Comparison of ENCODE assay signal across 23 mouse cellular contexts in genomic region chr10:44340928-44341327, GRCm38 (mm10).
A peak's percentile ranks its signal among the peaks of the same experiment; 100 is the strongest.
DNase-seq lines count a peak whose midpoint lies in the region; ATAC-seq and TF ChIP-seq lines count a peak whose summit lies in the region.
"Had no signal": no experiment of that assay in that cellular context is flagged by ENCODE, and none has a peak within 500 bp of the region (broad histone marks: within the 10 kb centered on the region; RNA-seq: fewer than 3 reads in every experiment).

No protein-coding gene starts in this region.

- H3K4me1 ChIP-seq in forebrain, postnatal 0 days (ENCODE audit: insufficient read depth): no peaks in the 10 kb centered on the region
- peaks cover 2% of the 10 kb centered on the region; the same call in 1 of the 2 replicates for H3K4me1 ChIP-seq in forebrain, embryonic 15.5 days
- H3K4me1 ChIP-seq in hindbrain, embryonic 14.5 days (replicated peaks; ENCODE audit: control insufficient read depth, insufficient read depth, low read length): no peaks in the 10 kb centered on the region
- H3K4me1 ChIP-seq in hindbrain, postnatal 0 days (ENCODE audit: insufficient read depth, low read length): no peaks in the 10 kb centered on the region
- H3K4me1 ChIP-seq in midbrain, embryonic 14.5 days (ENCODE audit: control insufficient read depth, insufficient read depth, low read length): peaks cover 8% of the 10 kb centered on the region; the same call in 1 of the 2 replicates
- H3K4me1 ChIP-seq in midbrain, postnatal 0 days (ENCODE audit: insufficient read depth, low read length): no peaks in the 10 kb centered on the region
- H3K4me1 ChIP-seq: embryonic facial prominence, embryonic 15.5 days; intestine, embryonic 15.5 days had no signal

- WGBS in forebrain, postnatal 0 days: 45% methylated on average over 4 of the region's 4 CpGs
- WGBS in forebrain, embryonic 15.5 days: 50% methylated on average over 4 of the region's 4 CpGs
- WGBS in hindbrain, embryonic 14.5 days: 46% methylated on average over 4 of the region's 4 CpGs
- WGBS in hindbrain, postnatal 0 days: 51% methylated on average over 4 of the region's 4 CpGs
- 50% methylated on average over 4 of the region's 4 CpGs for WGBS in midbrain, embryonic 14.5 days
- 53% methylated on average over 4 of the region's 4 CpGs for WGBS in midbrain, postnatal 0 days

- H3K9me3 ChIP-seq in forebrain, postnatal 0 days (ENCODE audit: low read length): no peaks in the 10 kb centered on the region
- H3K9me3 ChIP-seq in forebrain, embryonic 15.5 days: no peaks in the 10 kb centered on the region
- H3K9me3 ChIP-seq in hindbrain, embryonic 14.5 days (ENCODE audit: control insufficient read depth, low read length): no peaks in the 10 kb centered on the region
- H3K9me3 ChIP-seq in hindbrain, postnatal 0 days (ENCODE audit: low read length): no peaks in the 10 kb centered on the region
- H3K9me3 ChIP-seq in midbrain, embryonic 14.5 days (ENCODE audit: control insufficient read depth, low read length): no peaks in the 10 kb centered on the region
- no peaks in the 10 kb centered on the region for H3K9me3 ChIP-seq in midbrain, postnatal 0 days (ENCODE audit: low read length)
- H3K9me3 ChIP-seq: embryonic facial prominence, embryonic 12.5 days; embryonic facial prominence, embryonic 15.5 days; hindbrain, embryonic 12.5 days; intestine, embryonic 15.5 days had no signal

- TF ChIP-seq CTCF in forebrain, postnatal 0 days (IDR thresholded peaks at IDR 0.05; ENCODE audit: low read depth): no peak
- TF ChIP-seq CTCF in hindbrain, postnatal 0 days (IDR thresholded peaks at IDR 0.05; ENCODE audit: low read depth): no peak
- TF ChIP-seq CTCF in midbrain, postnatal 0 days (IDR thresholded peaks at IDR 0.05): no peak

- H3K4me2 ChIP-seq in forebrain, postnatal 0 days (ENCODE audit: low read depth): no peak overlapping the region
- no peak overlapping the region for H3K4me2 ChIP-seq in forebrain, embryonic 15.5 days (replicated peaks)
- no peak overlapping the region for H3K4me2 ChIP-seq in hindbrain, embryonic 14.5 days (replicated peaks)
- H3K4me2 ChIP-seq in hindbrain, postnatal 0 days (ENCODE audit: low read depth, low read length): no peak overlapping the region
- H3K4me2 ChIP-seq in midbrain, embryonic 14.5 days (ENCODE audit: low read length): no peak overlapping the region
- no peak overlapping the region for H3K4me2 ChIP-seq in midbrain, postnatal 0 days (ENCODE audit: low read depth, low read length, poor library complexity, severe bottlenecking)
- H3K4me2 ChIP-seq: embryonic facial prominence, embryonic 12.5 days; embryonic facial prominence, embryonic 15.5 days; heart, embryonic 11.5 days; hindbrain, embryonic 12.5 days; intestine, embryonic 15.5 days had no signal

- no peak overlapping the region for H3K9ac ChIP-seq in forebrain, postnatal 0 days
- H3K9ac ChIP-seq in forebrain, embryonic 15.5 days (replicated peaks): no peak overlapping the region
- no peak overlapping the region for H3K9ac ChIP-seq in hindbrain, embryonic 14.5 days
- H3K9ac ChIP-seq in hindbrain, postnatal 0 days (replicated peaks; ENCODE audit: low read length): no peak overlapping the region
- H3K9ac ChIP-seq in midbrain, embryonic 14.5 days (replicated peaks; ENCODE audit: low read length): no peak overlapping the region
- H3K9ac ChIP-seq in midbrain, postnatal 0 days (replicated peaks; ENCODE audit: low read length, poor library complexity, severe bottlenecking): no peak overlapping the region
- H3K9ac ChIP-seq: embryonic facial prominence, embryonic 12.5 days; embryonic facial prominence, embryonic 15.5 days; hindbrain, embryonic 12.5 days; intestine, embryonic 15.5 days had no signal

- no peaks in the 10 kb centered on the region for H3K36me3 ChIP-seq in forebrain, postnatal 0 days (ENCODE audit: insufficient read depth)
- H3K36me3 ChIP-seq in forebrain, embryonic 15.5 days: no peaks in the 10 kb centered on the region
- no peaks in the 10 kb centered on the region for H3K36me3 ChIP-seq in hindbrain, embryonic 14.5 days (replicated peaks; ENCODE audit: control insufficient read depth, insufficient read depth)
- H3K36me3 ChIP-seq in hindbrain, postnatal 0 days (ENCODE audit: insufficient read depth, low read length): no peaks in the 10 kb centered on the region
- no peaks in the 10 kb centered on the region for H3K36me3 ChIP-seq in midbrain, embryonic 14.5 days (ENCODE audit: control insufficient read depth, insufficient read depth, low read length)
- no peaks in the 10 kb centered on the region for H3K36me3 ChIP-seq in midbrain, postnatal 0 days (ENCODE audit: insufficient read depth, low read length)
- H3K36me3 ChIP-seq in splenic B cell, adult 2 months (ENCODE audit: control insufficient read depth, insufficient read depth, low read length, poor library complexity, severe bottlenecking): no peaks in the 10 kb centered on the region
- H3K36me3 ChIP-seq: embryonic facial prominence, embryonic 12.5 days; embryonic facial prominence, embryonic 15.5 days; hindbrain, embryonic 12.5 days; intestine, embryonic 15.5 days had no signal

- H3K4me3 ChIP-seq in forebrain, postnatal 0 days (ENCODE audit: low read depth, low read length): no peak overlapping the region
- H3K4me3 ChIP-seq in forebrain, embryonic 15.5 days: no peak overlapping the region
- no peak overlapping the region for H3K4me3 ChIP-seq in hindbrain, embryonic 14.5 days (replicated peaks; ENCODE audit: low read length)
- no peak overlapping the region for H3K4me3 ChIP-seq in hindbrain, postnatal 0 days (ENCODE audit: low read length)
- H3K4me3 ChIP-seq in midbrain, embryonic 14.5 days (replicated peaks; ENCODE audit: low read depth, low read length): no peak overlapping the region
- H3K4me3 ChIP-seq in midbrain, postnatal 0 days (ENCODE audit: low read depth, low read length): no peak overlapping the region
- H3K4me3 ChIP-seq: embryonic facial prominence, embryonic 12.5 days; embryonic facial prominence, embryonic 15.5 days; hindbrain, embryonic 12.5 days; intestine, embryonic 15.5 days had no signal

- no peak for DNase-seq in forebrain, postnatal 0 days
- DNase-seq in hindbrain, embryonic 14.5 days (ENCODE audit: low spot score): no peak
- no peak for DNase-seq in hindbrain, postnatal 0 days (ENCODE audit: low spot score)
- DNase-seq in midbrain, embryonic 14.5 days: peak; percentile 25
- no peak for DNase-seq in midbrain, postnatal 0 days (ENCODE audit: low spot score)
- DNase-seq in splenic B cell, adult 2 months (ENCODE audit: low read depth, low spot score): peak; percentile 65
- no peak for DNase-seq in spleen, postnatal 4 days (ENCODE audit: low spot score in 2 of 2)
- DNase-seq: adrenal gland, adult 8-10 months; adrenal gland, postnatal 25 days; cerebellum, adult 11 months; cerebellum, adult 2 months; cerebellum, adult 9-11 months; cerebellum, postnatal 25 days; gastrocnemius, postnatal 25 days; kidney, adult 18-20 months had no signal

- no peaks in the 10 kb centered on the region for H3K27me3 ChIP-seq in forebrain, postnatal 0 days (ENCODE audit: insufficient read depth, low read length)
- no peaks in the 10 kb centered on the region for H3K27me3 ChIP-seq in forebrain, embryonic 15.5 days
- H3K27me3 ChIP-seq in hindbrain, embryonic 14.5 days (ENCODE audit: control insufficient read depth, insufficient read depth, low read length): no peaks in the 10 kb centered on the region
- H3K27me3 ChIP-seq in hindbrain, postnatal 0 days (ENCODE audit: insufficient read depth, low read length): no peaks in the 10 kb centered on the region
- no peaks in the 10 kb centered on the region for H3K27me3 ChIP-seq in midbrain, embryonic 14.5 days (ENCODE audit: control insufficient read depth, insufficient read depth, low read length)
- H3K27me3 ChIP-seq in midbrain, postnatal 0 days (ENCODE audit: insufficient read depth, low read length): no peaks in the 10 kb centered on the region
- H3K27me3 ChIP-seq in splenic B cell, adult 2 months (ENCODE audit: control insufficient read depth, insufficient read depth, low read length, poor library complexity, severe bottlenecking): no peaks in the 10 kb centered on the region
- H3K27me3 ChIP-seq: embryonic facial prominence, embryonic 12.5 days; embryonic facial prominence, embryonic 15.5 days; hindbrain, embryonic 12.5 days; intestine, embryonic 15.5 days had no signal

- no peak overlapping the region for H3K27ac ChIP-seq in forebrain, postnatal 0 days (ENCODE audit: low read depth, low read length)
- H3K27ac ChIP-seq in forebrain, embryonic 15.5 days (replicated peaks): no peak overlapping the region
- no peak overlapping the region for H3K27ac ChIP-seq in hindbrain, embryonic 14.5 days
- H3K27ac ChIP-seq in hindbrain, postnatal 0 days: no peak overlapping the region
- no peak overlapping the region for H3K27ac ChIP-seq in midbrain, embryonic 14.5 days (replicated peaks; ENCODE audit: low read depth, low read length)
- H3K27ac ChIP-seq in midbrain, postnatal 0 days (ENCODE audit: low read depth, low read length): no peak overlapping the region
- H3K27ac ChIP-seq: embryonic facial prominence, embryonic 12.5 days; embryonic facial prominence, embryonic 15.5 days; hindbrain, embryonic 12.5 days; intestine, embryonic 15.5 days had no signal

- peak; percentile 85; the same call in 1 of the 2 replicates for ATAC-seq in forebrain, postnatal 0 days
- ATAC-seq in forebrain, embryonic 15.5 days (replicated peaks): no peak
- ATAC-seq in hindbrain, embryonic 14.5 days (ENCODE audit: low FRiP score): 0 out of 2 replicates have a peak, but pooled peaks have one; percentile 51
- no peak for ATAC-seq in hindbrain, postnatal 0 days
- ATAC-seq in midbrain, embryonic 14.5 days (ENCODE audit: low FRiP score, low TSS enrichment): no peak
- ATAC-seq in midbrain, postnatal 0 days (ENCODE audit: low FRiP score): no peak
- ATAC-seq: activated CD4-positive, CD25-positive, alpha-beta regulatory T cell, adult 4 months; CD4-positive, CD25-positive, alpha-beta regulatory T cell, adult 4 months; intestine, embryonic 15.5 days had no signal

Comparison
In these comparisons a context has a peak if more than half of its experiments do, and no peak if none do; other contexts are left out.
1. ATAC-seq: peak in forebrain, postnatal 0 days (single experiment) and hindbrain, embryonic 14.5 days (single experiment); none in forebrain, embryonic 15.5 days (single experiment), hindbrain, postnatal 0 days (single experiment), midbrain, embryonic 14.5 days (single experiment) and midbrain, postnatal 0 days (single experiment).
2. DNase-seq: peak in midbrain, embryonic 14.5 days (single experiment) and splenic B cell, adult 2 months (single experiment); none in forebrain, postnatal 0 days (single experiment), hindbrain, embryonic 14.5 days (single experiment), hindbrain, postnatal 0 days (single experiment), midbrain, postnatal 0 days (single experiment) and spleen, postnatal 4 days (0 of 2).